In the genomic region with DNA sequence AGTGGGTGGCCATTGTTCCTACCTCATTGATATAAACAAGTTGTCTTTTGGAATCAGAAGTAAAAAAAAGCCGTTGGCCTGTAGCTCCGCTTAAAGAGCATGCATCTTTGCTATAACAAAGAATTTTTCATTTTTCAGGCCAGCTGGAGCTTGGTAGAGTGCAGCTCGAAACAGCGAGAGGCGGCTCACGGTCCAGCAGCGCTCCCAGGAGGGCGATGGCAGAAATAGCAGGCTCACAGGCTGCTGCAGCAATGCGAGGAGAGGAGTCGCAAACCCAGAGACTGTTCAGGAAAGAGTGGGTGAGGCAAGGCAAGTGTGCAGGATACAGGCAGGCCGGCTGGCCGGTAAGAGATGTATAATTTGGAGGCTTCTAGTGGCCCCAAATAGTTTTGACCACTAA, we compare ENCODE assay signal across 8 mouse cellular contexts. TPM values are rescaled to one million over a fixed set of nuclear protein-coding genes. Genes with fewer than 3 reads are reported as not detected.
DNase-seq lines count a peak whose midpoint lies in the region; ATAC-seq and TF ChIP-seq lines count a peak whose summit lies in the region.

No protein-coding gene starts in this region.

- peak; percentile 35; the same call in 1 of the 2 replicates for ATAC-seq in granulocyte monocyte progenitor cell, adult 5-6 weeks (replicated peaks; ENCODE audit: poor library complexity, severe bottlenecking)

- 24% methylated on average over 12 of the region's 12 CpGs for WGBS in small intestine, adult 2 months

- DNase-seq in 416B (ENCODE audit: low read depth), result peak; percentile 13
- peak; percentile 52 for DNase-seq in Muller cell, postnatal 12 days (ENCODE audit: inconsistent ontology term)
- peak; percentile 73 for DNase-seq in embryo, embryonic 10.5 days (ENCODE audit: low spot score)
- DNase-seq in layer of hippocampus, postnatal 36 days, result peak; percentile 70 to 71
- peak; percentile 56 for DNase-seq in mesoderm, embryonic 11.5 days (ENCODE audit: low read depth, low spot score)
- DNase-seq in spleen, postnatal 4 days (ENCODE audit: low spot score in 2 of 2), result no peak

- no peak for TF ChIP-seq POLR2A in small intestine, adult 2 months (IDR thresholded peaks at IDR 0.05; ENCODE audit: low read depth, low read length)

- no peaks in the 10 kb centered on the region for H3K27me3 ChIP-seq in small intestine, adult 2 months (ENCODE audit: control insufficient read depth, insufficient read depth, low read length)

- TF ChIP-seq CTCF in small intestine, adult 2 months (IDR thresholded peaks at IDR 0.05; ENCODE audit: extremely low read depth, insufficient read length, insufficient replicate concordance, low read depth, low read length), result peak; percentile 42; the same call in 1 of the 2 replicates

- H3K27ac ChIP-seq in small intestine, adult 2 months (ENCODE audit: insufficient read depth, low read depth, low read length), result no peak overlapping the region

- H3K36me3 ChIP-seq in small intestine, adult 2 months (ENCODE audit: control insufficient read depth, insufficient read depth, low read length), result no peaks in the 10 kb centered on the region

- H3K4me3 ChIP-seq in small intestine, adult 2 months (ENCODE audit: low read depth, low read length), result no peak overlapping the region

- H3K4me1 ChIP-seq in small intestine, adult 2 months (ENCODE audit: control insufficient read depth, insufficient read depth, insufficient read length, low read length), result no peaks in the 10 kb centered on the region

RNA-seq across cellular contexts. Expression of a gene that starts 42.0 kb away (rescaled TPM):
- total RNA-seq in granulocyte monocyte progenitor cell, adult 5-6 weeks (2014; fragmentation: Nextera tagmentation), result 29.8 and 42.0 TPM in 2 replicates
- 29.3 and 32.9 TPM in 2 replicates for total RNA-seq in granulocyte monocyte progenitor cell, adult 5-6 weeks (2017)
- under 1 TPM; 0.35 to 0.52 TPM for total RNA-seq in layer of hippocampus, postnatal 36 days (2021)
- polyA plus RNA-seq in small intestine, adult 2 months (2012; rRNA removed), result 0.42 and 0.44 TPM in 2 replicates

Comparison
In these comparisons a context has a peak if more than half of its experiments do, and no peak if none do; other contexts are left out.
1. DNase-seq: peak in 416B (single experiment), Muller cell, postnatal 12 days (single experiment), embryo, embryonic 10.5 days (single experiment), layer of hippocampus, postnatal 36 days (2 of 2) and mesoderm, embryonic 11.5 days (single experiment); none in spleen, postnatal 4 days (0 of 2).
2. RNA of a gene that starts 42.0 kb away (total RNA-seq): 29.3 to 42.0 TPM in granulocyte monocyte progenitor cell, adult 5-6 weeks; 0.35 to 0.52 TPM in layer of hippocampus, postnatal 36 days; every median in the first group is over 10 times any median in the second.